Mouse (Mus musculus) CH12.LX (cell line): ENCODE data around the gene Psmd9. TPM values are rescaled to one million over a fixed set of nuclear protein-coding genes. Genes with fewer than 3 reads are reported as not detected.
A peak's percentile ranks its signal among the peaks of the same experiment; 100 is the strongest.
"Not testable (repeated sequence)": the region's sequence is repeated elsewhere in the genome, so short reads cannot be mapped to it uniquely, and the experiment has no call there.

Experiments used
- DNase-seq: peaks from one replicate; pipeline ENCODE4 v3.0.0-alpha.2; 2013; ENCODE audit errors: extremely low read depth
- H3K27ac ChIP-seq: 2 replicates; pipeline ENCODE4 v1.5.1; 2012; ENCODE audit warnings: low read depth, mild to moderate bottlenecking, control low read depth, moderate library complexity; ENCODE audit not compliant: insufficient read depth
- H3K27me3 ChIP-seq: replicated peaks from 2 replicates; pipeline ENCODE3; 2012; ENCODE audit warnings: inconsistent platforms
- H3K36me3 ChIP-seq, 2 experiments: replicated peaks in 1 of 2; 2 replicates each; pipeline versions ENCODE3 to v1.6.1; 2012; ENCODE audit warnings: inconsistent platforms in 1 of 2, low read length in 1 of 2, mild to moderate bottlenecking in 1 of 2, mixed read lengths in 1 of 2, moderate library complexity in 1 of 2; ENCODE audit not compliant: control insufficient read depth in 1 of 2, insufficient read depth in 1 of 2
- H3K4me1 ChIP-seq, 2 experiments: 2 replicates each; pipeline ENCODE4 v1.6.1; 2012; ENCODE audit warnings: inconsistent platforms in 1 of 2, moderate library complexity in 1 of 2; ENCODE audit not compliant: insufficient read depth in 2 of 2, control insufficient read depth in 1 of 2
- H3K4me2 ChIP-seq: 2 replicates; pipeline ENCODE4 v1.6.1; 2012; ENCODE audit warnings: low read depth, mild to moderate bottlenecking, control low read depth; ENCODE audit not compliant: poor library complexity, insufficient read depth, severe bottlenecking
- H3K4me3 ChIP-seq, 3 experiments: fragments of 150-350 bp in 1 of 3; sonication (generic) in 1 of 3; replicated peaks in 1 of 3; 2 replicates each; pipeline versions ENCODE3 to v1.5.1; 2011 to 2012; ENCODE audit warnings: low read depth in 2 of 3, low read length in 2 of 3, mild to moderate bottlenecking in 2 of 3, moderate library complexity in 2 of 3, control low read depth in 1 of 3, improper control_type of control experiment in 1 of 3, inconsistent platforms in 1 of 3, mixed read lengths in 1 of 3; ENCODE audit not compliant: poor library complexity in 1 of 3
- H3K79me2 ChIP-seq: replicated peaks from 2 replicates; pipeline ENCODE4 v1.6.1; 2012; ENCODE audit warnings: mild to moderate bottlenecking, moderate library complexity; ENCODE audit not compliant: control insufficient read depth, poor library complexity, insufficient read depth, severe bottlenecking; ENCODE audit errors: extremely low read depth
- H3K9ac ChIP-seq: 2 replicates; pipeline ENCODE4 v1.6.1; 2012; ENCODE audit warnings: low read depth, mild to moderate bottlenecking, control low read depth, moderate library complexity; ENCODE audit not compliant: insufficient read depth
- H3K9me3 ChIP-seq: replicated peaks from 2 replicates; pipeline ENCODE3; 2012; ENCODE audit warnings: low read length, inconsistent platforms, mixed read lengths
- CHD1 ChIP-seq: IDR thresholded peaks from 2 replicates; pipeline ENCODE4 v1.6.1; 2012; ENCODE audit warnings: low read depth, low read length, improper control_type of control experiment, inconsistent platforms
- CHD2 ChIP-seq: IDR thresholded peaks from 2 replicates; pipeline ENCODE4 v1.6.1; 2011; ENCODE audit warnings: low read length, improper control_type of control experiment
- CTCF ChIP-seq, 2 experiments: IDR thresholded peaks in 1 of 2; conservative IDR thresholded peaks in 1 of 2; 2 replicates each; pipeline ENCODE4 v1.5.1; 2011 to 2012; ENCODE audit warnings: low read depth in 2 of 2, low read length in 2 of 2, improper control_type of control experiment in 1 of 2, inconsistent platforms in 1 of 2, mild to moderate bottlenecking in 1 of 2, moderate library complexity in 1 of 2
- E2F4 ChIP-seq: IDR thresholded peaks from 2 replicates; pipeline ENCODE4 v1.6.1; 2011; ENCODE audit warnings: low read depth, low read length, improper control_type of control experiment; ENCODE audit not compliant: insufficient replicate concordance
- ELF1 ChIP-seq: IDR thresholded peaks from 2 replicates; pipeline ENCODE4 v1.6.1; 2014; ENCODE audit warnings: low read depth, mild to moderate bottlenecking, inconsistent platforms, low read length, improper control_type of control experiment
- GABPA ChIP-seq: IDR thresholded peaks from 2 replicates; pipeline ENCODE4 v1.6.1; 2012; ENCODE audit warnings: low read depth, low read length, improper control_type of control experiment, inconsistent platforms; ENCODE audit not compliant: insufficient replicate concordance
- HCFC1 ChIP-seq: IDR thresholded peaks from 2 replicates; pipeline ENCODE4 v1.6.1; 2012; ENCODE audit warnings: low read depth, mild to moderate bottlenecking, inconsistent platforms, low read length, improper control_type of control experiment
- JUN ChIP-seq: IDR thresholded peaks from 2 replicates; pipeline ENCODE4 v1.6.1; 2011; ENCODE audit warnings: low read depth, mild to moderate bottlenecking, low read length, improper control_type of control experiment, moderate library complexity; ENCODE audit not compliant: insufficient read depth
- JUND ChIP-seq: conservative IDR thresholded peaks from 2 replicates; pipeline ENCODE4 v1.6.1; 2011; ENCODE audit warnings: low read depth, low read length, improper control_type of control experiment
- MAFK ChIP-seq: IDR thresholded peaks from 2 replicates; pipeline ENCODE4 v1.6.1; 2011; ENCODE audit warnings: low read length, improper control_type of control experiment; ENCODE audit not compliant: insufficient replicate concordance
- MAX ChIP-seq: IDR thresholded peaks from 2 replicates; pipeline ENCODE4 v1.6.1; 2011; ENCODE audit warnings: low read length, improper control_type of control experiment
- MAZ ChIP-seq: IDR thresholded peaks from 2 replicates; pipeline ENCODE4 v1.6.1; 2012; ENCODE audit warnings: low read depth, mild to moderate bottlenecking, inconsistent platforms, low read length, improper control_type of control experiment, moderate library complexity
- MYC ChIP-seq: IDR thresholded peaks from 2 replicates; pipeline ENCODE4 v1.6.1; 2011; ENCODE audit warnings: low read depth, mild to moderate bottlenecking, improper control_type of control experiment, low read length
- NRF1 ChIP-seq: IDR thresholded peaks from 2 replicates; pipeline ENCODE4 v1.6.1; 2014; ENCODE audit warnings: low read depth, mild to moderate bottlenecking, inconsistent platforms, low read length, improper control_type of control experiment, moderate library complexity
- PAX5 ChIP-seq: IDR thresholded peaks from 2 replicates; pipeline ENCODE4 v1.6.1; 2012; ENCODE audit warnings: low read length, inconsistent platforms, mixed read lengths
- RAD21 ChIP-seq: IDR thresholded peaks from 2 replicates; pipeline ENCODE4 v1.6.1; 2011; ENCODE audit warnings: low read depth, mild to moderate bottlenecking, low read length, improper control_type of control experiment, moderate library complexity
- SIN3A ChIP-seq: IDR thresholded peaks from 2 replicates; pipeline ENCODE4 v1.6.1; 2012; ENCODE audit warnings: low read length, improper control_type of control experiment, inconsistent platforms
- SMC3 ChIP-seq: IDR thresholded peaks from 2 replicates; pipeline ENCODE4 v1.6.1; 2011; ENCODE audit warnings: low read depth, low read length, improper control_type of control experiment
- TCF12 ChIP-seq: IDR thresholded peaks from 2 replicates; pipeline ENCODE4 v1.6.1; 2014; ENCODE audit warnings: low read depth, mild to moderate bottlenecking, inconsistent platforms, low read length, improper control_type of control experiment
- USF1 ChIP-seq: IDR thresholded peaks from 2 replicates; pipeline ENCODE4 v1.6.1; 2014; ENCODE audit warnings: low read depth, mild to moderate bottlenecking, inconsistent platforms, low read length, improper control_type of control experiment
- USF2 ChIP-seq: conservative IDR thresholded peaks from 2 replicates; pipeline ENCODE4 v1.6.1; 2011; ENCODE audit warnings: low read depth, low read length, improper control_type of control experiment
- ZKSCAN1 ChIP-seq: IDR thresholded peaks from 2 replicates; pipeline ENCODE4 v1.6.1; 2012; ENCODE audit warnings: low read depth, inconsistent platforms, low read length, improper control_type of control experiment, borderline replicate concordance
- ZMIZ1 ChIP-seq: IDR thresholded peaks from 2 replicates; pipeline ENCODE4 v1.6.1; 2012; ENCODE audit warnings: low read depth, mild to moderate bottlenecking, inconsistent platforms, low read length, improper control_type of control experiment
- ZNF384 ChIP-seq: IDR thresholded peaks from 2 replicates; pipeline ENCODE4 v1.6.1; 2012; ENCODE audit warnings: low read depth, low read length, improper control_type of control experiment, inconsistent platforms
- dilution Hi-C: fragments of 300-500 bp; cut with MboI; formaldehyde crosslinking; loops from 2 replicates; pipeline ENCODE4 v1.14.3; 2020; ENCODE audit warnings: low sequenced_read_pairs; ENCODE audit not compliant: extremely low pct_unique_long_range_greater_than_20kb, extremely low pct_ligation_motif_present
- in situ Hi-C: fragments of 300-500 bp; cut with MboI; formaldehyde crosslinking; loops from 3 replicates; pipeline ENCODE4 v1.14.3; 2019; ENCODE audit warnings: low sequenced_read_pairs, low pct_ligation_motif_present, low pct_unique_long_range_greater_than_20kb, mixed read lengths
- polyA plus RNA-seq: library from polyadenylated mRNA; unstranded; fragments of >175 nt; gene quantifications from 2 replicates; pipeline ENCODE4 v1.2.1, GENCODE M21; 2012; ENCODE audit warnings: low read depth; ENCODE audit not compliant: insufficient read length
- total RNA-seq, 2 experiments: library from RNA; depleted of rRNA; stranded (reverse); fragments of 300-350 nt in 1 of 2; fragments of >200 nt in 1 of 2; gene quantifications; 2 replicates each; pipeline ENCODE4 v1.2.3; 2012 to 2014

Gene Psmd9
- total and polyA plus RNA-seq, 3 experiments: 30.8 to 38.0 (median 35.5) TPM

- dilution Hi-C loops (no loop called here), in situ Hi-C loops (no loop called here)
- no peaks in the 10 kb centered on the region for H3K27me3 ChIP-seq
- no peak overlapping the region for H3K4me2 ChIP-seq
- no peak overlapping the region for H3K27ac ChIP-seq
- TF ChIP-seq MAX (no peak), CHD1 (no peak), CTCF (conservative IDR thresholded peaks at IDR 0.05 in 1 of 2, IDR thresholded peaks at IDR 0.05 in 1 of 2; ENCODE audit: low read depth in 2 of 2, low read length in 2 of 2) (no peak), SIN3A (no peak), ZNF384 (no peak), JUN (no peak), ZMIZ1 (no peak), MAFK (no peak), HCFC1 (no peak), SMC3 (no peak), ZKSCAN1 (no peak), RAD21 (no peak), MAZ (no peak), E2F4 (no peak)
- no peaks in the 10 kb centered on the region for H3K79me2 ChIP-seq
- DNase-seq: no peak
- peaks cover 2% of the 10 kb centered on the region for H3K9me3 ChIP-seq
- no peak overlapping the region for H3K4me3 ChIP-seq
- peaks cover 0 to 6% of the 10 kb centered on the region in 2 experiments; a peak in 2 of 4 replicates for H3K4me1 ChIP-seq
- H3K9ac ChIP-seq: no peak overlapping the region
- no peaks in the 10 kb centered on the region for H3K36me3 ChIP-seq
These were observed 53.8 kb downstream of the Psmd9 start for GRCm38 (mm10) chr5:123223051-123223410.

- H3K27me3 ChIP-seq, in situ Hi-C loops, H3K27ac ChIP-seq, H3K9ac ChIP-seq, H3K4me1 ChIP-seq, H3K9me3 ChIP-seq, dilution Hi-C loops, H3K4me3 ChIP-seq, H3K36me3 ChIP-seq, DNase-seq, H3K4me2 ChIP-seq, H3K79me2 ChIP-seq: not testable (repeated sequence)
- TF ChIP-seq CTCF (conservative IDR thresholded peaks at IDR 0.05 in 1 of 2, IDR thresholded peaks at IDR 0.05 in 1 of 2; ENCODE audit: low read depth in 2 of 2, low read length in 2 of 2): peak; percentile 3 to 12; a peak in 1 of 4 replicates
These were observed 54.6 kb downstream of the Psmd9 start for GRCm38 (mm10) chr5:123223861-123224260.

- Histone ChIP-seq H3K4me2 (no peak overlapping the region), H3K27ac (no peak overlapping the region), H3K27me3 (no peaks in the 10 kb centered on the region), H3K36me3 (peaks cover 0 to 13% of the 10 kb centered on the region in 2 experiments), H3K9ac (no peak overlapping the region), H3K79me2 (peaks cover 5% of the 10 kb centered on the region; the same call in 1 of the 2 replicates), H3K4me3 (no peak overlapping the region), H3K4me1 (peaks cover 0 to 21% of the 10 kb centered on the region in 2 experiments; a peak in 3 of 4 replicates), H3K9me3 (no peaks in the 10 kb centered on the region)
- DNase-seq: no peak
- dilution Hi-C loops: no loop called here
- in situ Hi-C loops: loop anchor here (5.0 kb wide), 1 partner anchor 35 kb away; no protein-coding TSS in a partner anchor
- TF ChIP-seq PAX5 (no peak), USF2 (no peak), SMC3 (no peak), TCF12 (no peak), GABPA (no peak), ZMIZ1 (no peak), NRF1 (no peak), MAX (no peak), MAFK (no peak), CTCF (conservative IDR thresholded peaks at IDR 0.05 in 1 of 2, IDR thresholded peaks at IDR 0.05 in 1 of 2; ENCODE audit: low read depth in 2 of 2, low read length in 2 of 2) (no peak), ELF1 (no peak), MYC (no peak), CHD2 (no peak), JUND (no peak), ZKSCAN1 (no peak), HCFC1 (no peak), USF1 (no peak), MAZ (no peak), CHD1 (no peak)
These were observed 57.6 kb downstream of the Psmd9 start for GRCm38 (mm10) chr5:123226851-123227250.
